Mouse (Mus musculus) kidney, postnatal 4 days (tissue): ENCODE data around the gene Sec24d.

Experiments
- DNase-seq, 2 experiments: peaks; one replicate each; pipeline ENCODE4 v3.0.0; 2021; ENCODE audit warnings: mixed read lengths in 2 of 2

Sec24d gene

GRCm38 (mm10) chr3:123411821-123412578 is 144.7 kb downstream of the Sec24d start:
- DNase-seq = peak in 1 of 2 experiments; percentile 5

- peak in 1 of 2 experiments; percentile 11 for DNase-seq
Measured at GRCm38 (mm10) chr3:123413173-123413572, 145.9 kb downstream of the Sec24d start.
